Mouse (Mus musculus) small intestine, adult 2 months (tissue): ENCODE results near the gene Zfp598. TPM values are rescaled to one million over a fixed set of nuclear protein-coding genes. Genes with fewer than 3 reads are reported as not detected.

ENCODE experiments used
- H3K27ac ChIP-seq: fragments of 200-500 bp; 2 replicates; pipeline ENCODE4 v1.5.1; 2012; ENCODE audit warnings: low read depth, low read length, control low read depth, inconsistent platforms; ENCODE audit not compliant: insufficient read depth
- H3K27me3 ChIP-seq: fragments of 200-500 bp; 2 replicates; pipeline ENCODE4 v1.6.1; 2012; ENCODE audit warnings: mild to moderate bottlenecking, moderate library complexity, low read length, inconsistent platforms; ENCODE audit not compliant: control insufficient read depth, insufficient read depth
- H3K36me3 ChIP-seq: fragments of 200-500 bp; 2 replicates; pipeline ENCODE4 v1.6.1; 2012; ENCODE audit warnings: mild to moderate bottlenecking, low read length, control low read depth, inconsistent platforms; ENCODE audit not compliant: control insufficient read depth, insufficient read depth
- H3K4me1 ChIP-seq: fragments of 200-500 bp; 2 replicates; pipeline ENCODE4 v1.6.1; 2012; ENCODE audit warnings: low read length, inconsistent platforms, mixed read lengths; ENCODE audit not compliant: control insufficient read depth, insufficient read depth, insufficient read length
- H3K4me3 ChIP-seq: fragments of 200-500 bp; 2 replicates; pipeline ENCODE4 v1.5.1; 2012; ENCODE audit warnings: low read depth, mild to moderate bottlenecking, control low read depth, inconsistent platforms, low read length, moderate library complexity
- CTCF ChIP-seq: fragments of 200-500 bp; IDR thresholded peaks from 2 replicates; pipeline ENCODE4 v1.5.1; 2012; ENCODE audit warnings: low read depth, mild to moderate bottlenecking, control low read depth, inconsistent platforms, low read length, moderate library complexity, mixed read lengths; ENCODE audit not compliant: insufficient replicate concordance, insufficient read length; ENCODE audit errors: extremely low read depth
- POLR2A ChIP-seq: fragments of 200-500 bp; IDR thresholded peaks from 2 replicates; pipeline ENCODE4 v1.6.1; 2012; ENCODE audit warnings: low read depth, mild to moderate bottlenecking, control low read depth, inconsistent platforms, low read length, moderate library complexity
- WGBS: fragments of 180-500 bp; shearing (Covaris S2); methylation state at CpG from one replicate; pipeline ENCODE4 v1.1.7; 2018; 5-methylcytosine and 5-hydroxymethylcytosine counted together
- polyA plus RNA-seq: library from polyadenylated mRNA; depleted of rRNA; stranded (reverse); fragments of >200 nt; gene quantifications from 2 replicates; pipeline ENCODE4 v1.2.3, GENCODE M21; 2012

The Zfp598 gene
- polyA plus RNA-seq, 1 experiment, result 85.8 TPM

- Histone ChIP-seq H3K36me3 (peaks cover 15% of the 10 kb centered on the region), H3K27ac (no peak overlapping the region), H3K4me3 (no peak overlapping the region), H3K4me1 (peaks cover 2% of the 10 kb centered on the region), H3K27me3 (no peaks in the 10 kb centered on the region)
- WGBS, result 17% methylated on average over 13 of the region's 13 CpGs
- TF ChIP-seq CTCF (no peak), POLR2A (no peak)
Measured at GRCm38 (mm10) chr17:24722220-24722924, 52.9 kb downstream of the Zfp598 start.

- WGBS, result under 1% methylated on average over 12 of the region's 12 CpGs
- no peak for TF ChIP-seq CTCF
- no peak for TF ChIP-seq POLR2A
Measured at GRCm38 (mm10) chr17:24723122-24723880, 53.8 kb downstream of the Zfp598 start.

GRCm38 (mm10) chr17:24723881-24724180, 54.3 kb downstream of the Zfp598 start:
- Histone ChIP-seq H3K4me3 (peak overlapping the region; percentile 78), H3K4me1 (peaks cover 2% of the 10 kb centered on the region), H3K36me3 (peaks cover 15% of the 10 kb centered on the region), H3K27ac (peak overlapping the region; percentile 75), H3K27me3 (no peaks in the 10 kb centered on the region)
- TF ChIP-seq POLR2A (no peak), CTCF (no peak)
- WGBS, result 0% methylated on average over 15 of the region's 15 CpGs

More at GRCm38 (mm10) chr17:24723122-24723880, 53.8 kb downstream of the Zfp598 start:
- H3K4me1 ChIP-seq, result peaks cover 2% of the 10 kb centered on the region
- H3K36me3 ChIP-seq, result peaks cover 15% of the 10 kb centered on the region
- peak overlapping the region; percentile 78 for H3K4me3 ChIP-seq
- H3K27me3 ChIP-seq, result no peaks in the 10 kb centered on the region
- H3K27ac ChIP-seq, result peak overlapping the region; percentile 75; the same call in 1 of the 2 replicates

DNA sequence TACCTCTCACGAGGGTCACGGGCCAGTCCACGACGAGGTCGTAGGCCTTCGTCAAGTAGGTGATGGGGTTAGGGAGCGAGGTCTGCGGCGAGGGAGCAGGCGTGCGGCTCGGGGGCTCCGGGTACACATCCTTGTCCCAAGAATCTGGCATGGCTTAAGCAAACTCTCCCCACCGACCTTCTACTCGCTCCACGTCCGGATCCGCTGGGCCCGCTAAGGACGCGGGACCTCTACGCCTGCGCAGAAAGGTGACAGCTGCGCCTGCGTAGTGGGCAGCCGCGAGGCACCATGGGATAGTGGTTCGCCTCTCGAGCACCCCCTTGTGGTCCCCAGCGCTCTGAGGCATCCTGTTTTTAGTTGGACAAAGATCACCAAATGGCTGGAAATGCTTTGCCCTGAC, 54.7 kb downstream of the Zfp598 start, which contains the start of gene Ndufb10:
Gene Ndufb10 (minus strand): TSS at position 295 of the 400 bp plus-strand sequence.
- peaks cover 2% of the 10 kb centered on the region for H3K4me1 ChIP-seq
- peaks cover 15% of the 10 kb centered on the region for H3K36me3 ChIP-seq
- no peaks in the 10 kb centered on the region for H3K27me3 ChIP-seq
- TF ChIP-seq CTCF, result peak; percentile 96
- TF ChIP-seq POLR2A, result peak; percentile 83
- WGBS, result under 1% methylated on average over 30 of the region's 30 CpGs
- H3K4me3 ChIP-seq, result peak within 1 kb of the TSS; percentile 78
- peak within 1 kb of the TSS; percentile 75 for H3K27ac ChIP-seq

- Histone ChIP-seq H3K4me3 (no peak overlapping the region), H3K27ac (no peak overlapping the region), H3K36me3 (peaks cover 13% of the 10 kb centered on the region), H3K27me3 (no peaks in the 10 kb centered on the region), H3K4me1 (peaks cover 2% of the 10 kb centered on the region)
- TF ChIP-seq CTCF, result no peak
- TF ChIP-seq POLR2A, result no peak
- WGBS, result 67% methylated on average over 3 of the region's 3 CpGs
Measured at GRCm38 (mm10) chr17:24725637-24726390, 56.3 kb downstream of the Zfp598 start.

- Histone ChIP-seq H3K36me3 (no peaks in the 10 kb centered on the region), H3K4me1 (peaks cover 1% of the 10 kb centered on the region), H3K27ac (no peak within 1 kb of the TSS), H3K27me3 (no peaks in the 10 kb centered on the region), H3K4me3 (no peak within 1 kb of the TSS)
- 62% methylated on average over 2 of the region's 2 CpGs for WGBS
- no peak for TF ChIP-seq POLR2A
- TF ChIP-seq CTCF, result no peak
Measured at GRCm38 (mm10) chr17:24727618-24728017, 58.1 kb downstream of the Zfp598 start, which contains the start of gene Rpl3l. TSS of gene Rpl3l (plus strand) at chr17:24727820.

GRCm38 (mm10) chr17:24728184-24728583, 58.7 kb downstream of the Zfp598 start:
- TF ChIP-seq POLR2A (no peak), CTCF (no peak)
- H3K27ac ChIP-seq, result no peak overlapping the region
- WGBS, result 68% methylated on average over 17 of the region's 17 CpGs

More at GRCm38 (mm10) chr17:24728184-24728583, 58.7 kb downstream of the Zfp598 start:
- Histone ChIP-seq H3K36me3 (no peaks in the 10 kb centered on the region), H3K4me3 (no peak overlapping the region), H3K27me3 (no peaks in the 10 kb centered on the region), H3K4me1 (no peaks in the 10 kb centered on the region; the same call in 1 of the 2 replicates)
